Mouse (Mus musculus): ENCODE data around the gene Stpg3. TPM values are rescaled to one million over a fixed set of nuclear protein-coding genes. Genes with fewer than 3 reads are reported as not detected.

Gene Stpg3
- total and polyA plus RNA-seq, 3 experiments = not detected

DNA sequence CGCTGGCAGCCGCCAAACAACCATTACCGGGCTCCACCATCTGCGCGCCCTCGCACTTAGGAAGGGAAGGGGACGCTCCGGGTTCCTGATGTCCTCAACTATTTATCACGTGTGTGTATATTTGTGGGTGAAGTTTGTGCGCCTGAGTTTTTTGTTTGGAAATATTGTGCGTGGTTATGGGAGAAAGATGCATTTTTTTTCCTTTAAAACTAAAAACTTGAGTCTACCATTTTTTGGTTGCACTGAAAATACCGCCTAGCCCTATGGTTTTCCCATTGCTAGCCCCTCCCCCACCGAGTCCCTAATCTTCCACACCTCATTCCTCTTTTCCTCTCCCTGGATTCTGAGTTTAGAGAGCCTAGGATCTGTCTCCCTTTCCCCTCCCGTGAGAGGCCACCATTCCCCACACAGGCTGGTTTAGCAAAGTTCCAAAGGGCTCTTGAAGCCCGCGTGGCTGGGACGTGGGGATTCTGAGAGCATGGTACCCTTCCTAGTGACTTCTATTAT, 32.5 kb downstream of the Stpg3 start:
- DNase-seq (ENCODE audit: extremely low read depth) = no peak
- H3K4me3 ChIP-seq (replicated peaks in 1 of 3; ENCODE audit: low read depth in 2 of 3, low read length in 2 of 3, poor library complexity in 1 of 3) = peak overlapping the region in 2 of 3 experiments; percentile 46 to 70
- TF ChIP-seq SIN3A (IDR thresholded peaks at IDR 0.05; ENCODE audit: low read length) (peak; percentile 71), MYC (IDR thresholded peaks at IDR 0.05; ENCODE audit: low read depth, low read length) (peak; percentile 41; the same call in 1 of the 2 replicates), USF2 (conservative IDR thresholded peaks at IDR 0.05; ENCODE audit: low read depth, low read length) (no peak), ZC3H11A (IDR thresholded peaks at IDR 0.05; ENCODE audit: low read depth, low read length) (no peak), MAX (IDR thresholded peaks at IDR 0.05; ENCODE audit: low read length) (no peak), BHLHE40 (IDR thresholded peaks at IDR 0.05; ENCODE audit: low read depth, low read length) (peak; percentile 38; the same call in 1 of the 2 replicates), ETS1 (conservative IDR thresholded peaks at IDR 0.05; ENCODE audit: low read depth, low read length) (no peak), TCF12 (IDR thresholded peaks at IDR 0.05; ENCODE audit: low read depth, low read length) (no peak), RCOR1 (conservative IDR thresholded peaks at IDR 0.05; ENCODE audit: low read depth, low read length) (no peak), CHD1 (IDR thresholded peaks at IDR 0.05; ENCODE audit: low read depth, low read length) (no peak), HCFC1 (IDR thresholded peaks at IDR 0.05; ENCODE audit: low read depth, low read length) (no peak), CHD2 (IDR thresholded peaks at IDR 0.05; ENCODE audit: low read length) (no peak; the same call in 1 of the 2 replicates), GABPA (IDR thresholded peaks at IDR 0.05; ENCODE audit: insufficient replicate concordance, low read depth, low read length) (no peak), MEF2A (IDR thresholded peaks at IDR 0.05; ENCODE audit: borderline replicate concordance, low read depth, low read length) (no peak), IRF4 (IDR thresholded peaks at IDR 0.05; ENCODE audit: low read depth, low read length) (no peak), JUN (IDR thresholded peaks at IDR 0.05; ENCODE audit: insufficient read depth, low read depth, low read length) (no peak), ZMIZ1 (IDR thresholded peaks at IDR 0.05; ENCODE audit: low read depth, low read length) (no peak), POLR2AphosphoS2 (IDR thresholded peaks at IDR 0.05; ENCODE audit: low read depth, low read length) (no peak), TBP (conservative IDR thresholded peaks at IDR 0.05; ENCODE audit: low read depth, low read length) (0 out of 2 replicates have a peak, but pooled peaks have one; percentile 10), NRF1 (IDR thresholded peaks at IDR 0.05; ENCODE audit: low read depth, low read length) (no peak), UBTF (IDR thresholded peaks at IDR 0.05; ENCODE audit: low read depth, low read length) (peak; percentile 11; the same call in 1 of the 2 replicates), E2F4 (IDR thresholded peaks at IDR 0.05; ENCODE audit: insufficient replicate concordance, low read depth, low read length) (0 out of 2 replicates have a peak, but pooled peaks have one; percentile 41), MAFK (IDR thresholded peaks at IDR 0.05; ENCODE audit: insufficient replicate concordance, low read length) (no peak), ELF1 (IDR thresholded peaks at IDR 0.05; ENCODE audit: low read depth, low read length) (no peak), CTCF (conservative IDR thresholded peaks at IDR 0.05 in 1 of 2, IDR thresholded peaks at IDR 0.05 in 1 of 2; ENCODE audit: low read depth in 2 of 2, low read length in 2 of 2) (no peak), MXI1 (IDR thresholded peaks at IDR 0.05; ENCODE audit: low read depth, low read length) (peak; percentile 56), ZNF384 (IDR thresholded peaks at IDR 0.05; ENCODE audit: low read depth, low read length) (no peak), SMC3 (IDR thresholded peaks at IDR 0.05; ENCODE audit: low read depth, low read length) (no peak), NELFE (IDR thresholded peaks at IDR 0.05; ENCODE audit: low read depth, low read length) (no peak), POLR2A (IDR thresholded peaks at IDR 0.05; ENCODE audit: low read depth, low read length) (0 out of 2 replicates have a peak, but pooled peaks have one; percentile 26), RAD21 (IDR thresholded peaks at IDR 0.05; ENCODE audit: low read depth, low read length) (no peak), JUND (conservative IDR thresholded peaks at IDR 0.05; ENCODE audit: low read depth, low read length) (no peak), KAT2A (IDR thresholded peaks at IDR 0.05; ENCODE audit: insufficient replicate concordance, low read length) (no peak), USF1 (IDR thresholded peaks at IDR 0.05; ENCODE audit: low read depth, low read length) (no peak)
- H3K79me2 ChIP-seq (replicated peaks; ENCODE audit: control insufficient read depth, extremely low read depth, insufficient read depth, poor library complexity, severe bottlenecking) = no peaks in the 10 kb centered on the region
- peaks cover 11% of the 10 kb centered on the region for H3K9me3 ChIP-seq (replicated peaks; ENCODE audit: low read length)
- H3K4me1 ChIP-seq (ENCODE audit: control insufficient read depth in 1 of 2, insufficient read depth in 2 of 2) = peaks cover 20 to 43% of the 10 kb centered on the region in 2 experiments
- peaks cover 84% of the 10 kb centered on the region for H3K27me3 ChIP-seq (replicated peaks)
- no peaks in the 10 kb centered on the region for H3K36me3 ChIP-seq (replicated peaks in 1 of 2; ENCODE audit: control insufficient read depth in 1 of 2, insufficient read depth in 1 of 2, low read length in 1 of 2)
- dilution Hi-C loops (cut with MboI; ENCODE audit: extremely low pct_ligation_motif_present, extremely low pct_unique_long_range_greater_than_20kb, low sequenced_read_pairs) (no loop called here), in situ Hi-C loops (cut with MboI; ENCODE audit: low pct_ligation_motif_present, low pct_unique_long_range_greater_than_20kb, low sequenced_read_pairs) (no loop called here)
- H3K27ac ChIP-seq (ENCODE audit: insufficient read depth, low read depth) = no peak overlapping the region
- peak overlapping the region; percentile 71 for H3K4me2 ChIP-seq (ENCODE audit: insufficient read depth, low read depth, poor library complexity, severe bottlenecking)
- peak overlapping the region; percentile 50 for H3K9ac ChIP-seq (ENCODE audit: insufficient read depth, low read depth)
